Mouse (Mus musculus) thymus, postnatal 14 days (tissue): ENCODE results near the gene Slc25a25.

Experiments used
- DNase-seq: peaks from one replicate; pipeline ENCODE4 v3.0.0; 2021

The Slc25a25 gene

GRCm38 (mm10) chr2:32427720-32428119 lies 23.5 kb downstream of the Slc25a25 start:
- DNase-seq, result no peak

GRCm38 (mm10) chr2:32426141-32426540 lies 25.1 kb downstream of the Slc25a25 start:
- no peak for DNase-seq

GRCm38 (mm10) chr2:32425568-32425967 lies 25.7 kb downstream of the Slc25a25 start:
- no peak for DNase-seq

GRCm38 (mm10) chr2:32424796-32425195 lies 26.4 kb downstream of the Slc25a25 start:
- DNase-seq, result no peak

GRCm38 (mm10) chr2:32423481-32424331 lies 27.5 kb downstream of the Slc25a25 start:
- DNase-seq, result peak; percentile 23

- DNase-seq, result no peak
Observed at GRCm38 (mm10) chr2:32421851-32422251, 29.4 kb downstream of the Slc25a25 start.

GRCm38 (mm10) chr2:32420647-32421046 lies 30.6 kb downstream of the Slc25a25 start:
- DNase-seq, result no peak

GRCm38 (mm10) chr2:32420066-32420608 lies 31.1 kb downstream of the Slc25a25 start:
- no peak for DNase-seq

GRCm38 (mm10) chr2:32419359-32419758 lies 31.9 kb downstream of the Slc25a25 start:
- DNase-seq, result no peak

GRCm38 (mm10) chr2:32418430-32419151 lies 32.7 kb downstream of the Slc25a25 start:
- DNase-seq, result no peak

GRCm38 (mm10) chr2:32417486-32417885 lies 33.8 kb downstream of the Slc25a25 start:
- DNase-seq, result no peak

- no peak for DNase-seq
Observed at GRCm38 (mm10) chr2:32416556-32416955, 34.7 kb downstream of the Slc25a25 start.

- no peak for DNase-seq
Observed at GRCm38 (mm10) chr2:32415801-32416200, 35.4 kb downstream of the Slc25a25 start.

GRCm38 (mm10) chr2:32413936-32414335 lies 37.3 kb downstream of the Slc25a25 start:
- DNase-seq, result no peak

- no peak for DNase-seq
Observed at GRCm38 (mm10) chr2:32412742-32413531, 38.3 kb downstream of the Slc25a25 start.

- DNase-seq, result no peak
Observed at GRCm38 (mm10) chr2:32411407-32411806, 39.8 kb downstream of the Slc25a25 start.

GRCm38 (mm10) chr2:32408429-32409424 lies 42.5 kb downstream of the Slc25a25 start:
- no peak for DNase-seq

GRCm38 (mm10) chr2:32407144-32407824 lies 44.0 kb downstream of the Slc25a25 start:
- no peak for DNase-seq

- DNase-seq, result peak; percentile 94
Observed at GRCm38 (mm10) chr2:32404663-32405062, 46.6 kb downstream of the Slc25a25 start.

- DNase-seq, result peak; percentile 35
Observed at GRCm38 (mm10) chr2:32396695-32397094, 54.5 kb downstream of the Slc25a25 start.
